Mouse (Mus musculus) brown adipose tissue, adult 24 weeks (tissue): ENCODE results near the gene Asic4. TPM values are rescaled to one million over a fixed set of nuclear protein-coding genes. Genes with fewer than 3 reads are reported as not detected.
A peak's percentile ranks its signal among the peaks of the same experiment; 100 is the strongest.

Experiments
- H3K27ac ChIP-seq: fragments of 200-500 bp; replicated peaks from 2 replicates; pipeline ENCODE4 v1.5.1; 2012; ENCODE audit warnings: low read depth, mild to moderate bottlenecking, low read length
- H3K4me1 ChIP-seq: fragments of 200-500 bp; 2 replicates; pipeline ENCODE4 v1.6.1; 2012; ENCODE audit warnings: low read length, mixed read lengths; ENCODE audit not compliant: control insufficient read depth, insufficient read depth, insufficient read length
- H3K4me3 ChIP-seq: fragments of 200-500 bp; 2 replicates; pipeline ENCODE4 v1.5.1; 2012; ENCODE audit warnings: low read depth, mild to moderate bottlenecking, low read length, moderate library complexity; ENCODE audit not compliant: insufficient read depth
- polyA plus RNA-seq: library from polyadenylated mRNA; stranded (reverse); fragments of >200 nt; gene quantifications from 2 replicates; pipeline ENCODE4 v1.2.4, GENCODE M21; 2012; ENCODE audit not compliant: missing spikeins, insufficient read depth, insufficient read length

The Asic4 gene
- polyA plus RNA-seq: not detected in 2 replicates

DNA sequence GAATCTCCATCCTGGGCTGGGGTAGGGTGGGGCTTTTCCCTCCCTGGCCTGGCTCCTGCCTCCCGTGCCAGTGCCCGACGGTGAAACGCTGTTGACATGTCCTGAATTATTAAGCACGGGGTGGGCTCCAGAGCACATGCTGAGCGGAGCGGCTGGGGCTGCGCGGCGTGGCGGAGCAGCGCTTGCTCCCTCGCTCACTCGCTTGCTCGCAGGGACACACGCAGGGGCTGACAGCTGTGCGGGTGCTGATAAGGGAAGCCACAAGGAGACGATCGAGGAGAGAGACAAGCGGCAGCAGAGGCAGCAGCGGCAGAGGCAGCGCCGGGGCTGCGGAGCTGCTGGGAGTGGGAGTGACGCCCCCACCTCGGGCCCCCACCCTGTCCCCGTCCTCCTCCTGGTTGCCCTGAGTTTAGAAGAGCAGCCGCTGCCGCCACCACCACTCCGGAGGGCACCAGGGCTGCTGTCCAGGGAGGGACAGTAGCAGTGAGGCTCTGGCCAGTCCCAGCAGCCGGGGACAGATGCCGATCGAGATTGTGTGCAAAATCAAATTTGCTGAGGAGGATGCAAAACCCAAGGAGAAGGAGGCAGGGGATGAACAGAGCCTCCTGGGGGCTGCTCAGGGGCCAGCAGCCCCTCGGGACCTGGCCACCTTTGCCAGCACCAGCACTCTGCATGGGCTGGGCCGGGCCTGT is at the start of gene Asic4:
Asic4 (plus strand) TSS at position 123 of the 692 bp plus-strand sequence.
- Histone ChIP-seq H3K4me1 (no peaks in the 10 kb centered on the region), H3K4me3 (no peak within 1 kb of the TSS), H3K27ac (no peak within 1 kb of the TSS)

DNA sequence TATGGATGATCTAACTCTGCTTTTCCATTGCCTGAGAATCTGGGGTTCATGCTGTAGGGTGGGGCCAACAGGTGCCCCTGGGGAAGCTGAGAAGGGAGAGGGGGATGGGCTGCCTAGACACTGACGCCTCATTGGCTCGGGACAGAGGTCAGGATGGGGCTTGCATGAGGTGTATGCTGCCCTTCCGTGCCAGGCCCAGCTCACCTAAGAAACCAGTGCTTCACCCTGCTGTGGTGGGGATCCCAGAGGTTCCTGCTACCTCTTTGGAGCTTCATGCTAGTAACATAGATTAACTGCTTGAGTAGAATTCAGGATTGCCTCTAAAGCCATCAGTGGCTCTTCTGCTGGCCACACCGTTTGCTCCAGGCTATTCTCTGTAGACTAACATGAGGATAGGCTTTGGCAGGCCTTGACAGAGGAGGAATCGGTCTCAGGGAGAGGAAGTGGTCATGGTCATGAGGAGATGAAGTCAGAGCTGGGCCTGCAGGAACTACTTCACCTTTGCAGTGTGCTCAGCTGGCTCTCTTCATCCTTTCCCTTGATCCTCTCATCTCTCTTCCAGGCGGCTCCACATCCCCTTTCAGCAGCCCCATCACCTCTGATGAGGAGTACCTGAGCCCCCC is 49.6 kb upstream of the Asic4 start:
- H3K27ac ChIP-seq: no peak overlapping the region
- peaks cover 7% of the 10 kb centered on the region for H3K4me1 ChIP-seq
- no peak overlapping the region for H3K4me3 ChIP-seq

DNA sequence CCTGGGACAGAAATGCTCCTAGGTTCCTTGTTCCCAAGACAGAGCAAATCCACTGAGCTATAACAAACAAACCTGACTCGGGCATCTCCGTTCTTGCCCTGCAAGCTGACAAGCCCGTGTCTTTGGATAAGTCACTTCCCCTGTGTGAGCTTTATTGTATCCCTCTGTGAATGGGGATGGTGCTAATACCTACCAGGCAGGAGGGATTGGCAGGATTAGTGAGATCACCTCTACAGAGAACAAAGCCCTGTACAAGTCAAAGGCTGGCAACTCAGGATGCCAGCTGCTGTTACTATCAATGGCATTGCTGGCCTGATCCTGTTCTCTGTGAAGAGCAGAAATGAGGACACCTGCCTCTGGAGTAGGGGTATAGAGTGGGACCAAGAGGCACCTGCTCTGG is 44.7 kb upstream of the Asic4 start:
- Histone ChIP-seq H3K4me3 (no peak overlapping the region), H3K4me1 (no peaks in the 10 kb centered on the region), H3K27ac (no peak overlapping the region)

DNA sequence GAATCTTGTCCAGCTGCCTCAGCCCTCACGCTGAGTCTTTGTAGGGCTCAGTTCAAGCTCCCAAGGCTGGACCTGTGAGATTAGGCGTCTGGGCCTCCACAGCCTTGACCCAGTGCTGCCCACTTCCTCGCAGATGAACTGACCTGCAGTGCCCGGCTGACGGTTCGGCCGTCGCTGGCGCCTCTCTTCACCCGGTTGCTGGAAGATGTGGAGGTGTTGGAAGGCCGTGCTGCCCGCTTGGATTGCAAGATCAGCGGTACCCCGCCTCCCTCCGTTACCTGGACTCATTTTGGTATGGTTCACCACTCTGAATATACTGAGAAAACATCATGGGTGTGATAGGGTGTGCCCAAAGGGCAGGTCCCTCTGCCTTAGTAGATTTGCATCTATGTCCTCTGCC is 44.1 kb upstream of the Asic4 start:
- Histone ChIP-seq H3K27ac (no peak overlapping the region), H3K4me1 (no peaks in the 10 kb centered on the region), H3K4me3 (no peak overlapping the region)

DNA sequence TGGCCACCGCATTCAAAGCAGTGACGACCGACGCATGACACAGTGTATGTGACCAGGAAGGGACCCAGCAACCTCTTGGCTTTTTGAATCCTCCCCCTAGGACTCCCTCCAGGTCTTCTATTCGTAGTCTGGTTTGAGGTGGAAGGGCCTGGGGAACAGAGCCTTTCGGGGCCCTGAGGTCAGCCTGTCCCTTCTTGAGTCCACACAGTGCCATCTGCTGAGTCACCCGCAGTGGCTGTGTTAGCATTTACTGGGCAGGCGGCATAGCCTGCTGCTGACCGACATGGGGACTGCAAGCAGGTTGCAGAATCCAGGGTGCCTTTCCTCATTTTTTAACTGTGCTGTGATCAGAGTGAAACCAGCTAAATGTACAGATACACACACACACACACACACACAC is 43.2 kb upstream of the Asic4 start:
- no peaks in the 10 kb centered on the region for H3K4me1 ChIP-seq
- H3K4me3 ChIP-seq: no peak overlapping the region
- H3K27ac ChIP-seq: no peak overlapping the region

DNA sequence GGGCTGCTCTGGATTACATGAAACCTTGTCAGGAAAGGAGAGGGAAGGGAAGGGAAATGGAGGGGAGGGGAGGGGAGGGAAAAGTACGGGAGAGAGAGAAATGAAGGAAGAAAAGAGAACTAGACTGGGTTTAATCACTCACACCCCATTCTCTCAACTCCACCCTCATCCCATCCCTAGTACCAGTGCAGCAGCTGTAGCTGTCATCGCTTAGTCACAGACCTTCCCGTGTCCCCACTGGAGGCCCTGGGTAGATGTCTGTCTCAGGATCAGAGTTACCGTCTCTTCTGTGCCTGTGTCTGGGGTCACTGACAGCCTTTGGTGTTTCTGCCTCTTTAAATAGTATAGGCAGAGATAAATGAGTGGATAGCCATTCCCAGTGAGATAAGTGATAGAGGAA is 42.0 kb upstream of the Asic4 start:
- H3K27ac ChIP-seq: no peak overlapping the region
- no peaks in the 10 kb centered on the region for H3K4me1 ChIP-seq
- H3K4me3 ChIP-seq: no peak overlapping the region

DNA sequence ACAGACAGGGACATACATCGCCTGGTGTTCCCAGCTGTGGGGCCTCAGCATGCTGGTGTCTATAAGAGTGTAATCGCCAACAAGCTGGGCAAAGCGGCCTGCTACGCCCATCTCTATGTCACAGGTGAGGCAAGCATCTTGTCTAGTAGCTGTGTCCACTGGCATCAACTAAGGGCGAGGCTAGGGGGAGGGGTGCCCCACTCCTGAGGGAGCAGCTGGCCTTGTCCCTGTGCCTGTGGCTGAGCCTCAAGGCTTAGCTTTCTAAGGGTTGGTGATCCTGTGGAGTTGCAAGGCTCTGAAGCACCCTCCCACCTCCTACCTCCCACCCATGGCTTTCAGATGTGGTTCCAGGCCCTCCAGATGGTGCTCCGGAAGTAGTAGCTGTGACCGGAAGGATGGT is 40.3 kb upstream of the Asic4 start:
- H3K27ac ChIP-seq: no peak overlapping the region
- no peak overlapping the region for H3K4me3 ChIP-seq
- no peaks in the 10 kb centered on the region for H3K4me1 ChIP-seq

DNA sequence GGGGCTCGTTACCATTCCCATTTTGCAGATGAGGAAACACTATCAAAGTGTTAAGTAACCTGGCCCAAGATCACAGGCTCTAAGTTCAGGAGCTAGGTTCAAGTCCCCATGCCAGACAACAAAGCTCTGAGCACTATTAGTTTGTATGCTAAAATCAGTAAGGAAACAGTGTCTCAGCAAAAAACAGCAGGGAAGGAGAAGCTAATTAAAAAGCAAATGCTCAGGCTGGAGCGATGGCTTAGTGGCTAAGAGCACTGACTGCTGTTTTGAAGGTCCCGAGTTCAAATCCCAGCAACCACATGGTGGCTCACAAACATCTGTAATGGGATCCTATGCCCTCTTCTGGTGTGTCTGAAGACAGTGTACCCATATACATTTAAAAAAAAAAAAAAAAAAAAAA is 38.0 kb upstream of the Asic4 start:
- H3K27ac ChIP-seq: no peak overlapping the region
- no peak overlapping the region for H3K4me3 ChIP-seq
- no peaks in the 10 kb centered on the region for H3K4me1 ChIP-seq

DNA sequence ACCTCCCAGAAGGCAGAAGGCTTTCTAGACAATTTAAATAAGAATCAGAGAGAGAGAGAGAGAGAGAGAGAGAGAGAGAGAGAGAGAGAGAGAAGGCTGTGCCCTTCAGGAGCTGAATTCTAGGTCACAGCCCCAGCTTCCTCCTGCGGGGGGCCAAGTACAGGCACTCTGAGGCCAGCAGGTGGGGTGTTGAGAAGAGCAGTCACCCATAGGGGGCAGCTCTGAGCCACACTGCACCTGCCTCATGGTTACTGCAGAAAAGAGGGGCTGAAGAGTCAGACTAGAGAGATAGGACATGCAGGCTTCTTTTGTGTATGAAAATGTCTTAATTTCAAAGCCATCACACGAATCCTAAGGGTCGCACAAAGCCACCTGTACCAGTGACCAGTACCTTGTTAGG is 36.5 kb upstream of the Asic4 start:
- Histone ChIP-seq H3K4me3 (no peak overlapping the region), H3K4me1 (no peaks in the 10 kb centered on the region), H3K27ac (no peak overlapping the region)

DNA sequence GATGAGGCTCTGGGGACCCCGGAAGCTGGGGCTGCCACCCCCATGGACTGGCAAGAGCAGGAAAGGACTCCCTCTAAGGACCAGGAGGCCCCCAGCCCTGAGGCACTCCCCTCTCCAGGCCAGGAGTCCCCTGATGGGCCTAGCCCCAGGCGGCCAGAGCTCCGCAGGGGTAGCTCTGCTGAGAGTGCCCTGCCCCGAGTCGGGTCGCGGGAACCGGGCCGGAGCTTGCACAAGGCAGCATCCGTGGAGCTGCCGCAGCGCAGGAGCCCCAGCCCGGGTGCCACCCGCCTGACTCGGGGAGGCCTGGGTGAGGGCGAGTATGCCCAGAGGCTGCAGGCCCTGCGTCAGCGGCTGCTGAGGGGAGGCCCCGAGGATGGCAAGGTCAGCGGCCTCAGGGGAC is 28.4 kb upstream of the Asic4 start:
- Histone ChIP-seq H3K4me1 (no peaks in the 10 kb centered on the region), H3K4me3 (no peak overlapping the region), H3K27ac (no peak overlapping the region)

DNA sequence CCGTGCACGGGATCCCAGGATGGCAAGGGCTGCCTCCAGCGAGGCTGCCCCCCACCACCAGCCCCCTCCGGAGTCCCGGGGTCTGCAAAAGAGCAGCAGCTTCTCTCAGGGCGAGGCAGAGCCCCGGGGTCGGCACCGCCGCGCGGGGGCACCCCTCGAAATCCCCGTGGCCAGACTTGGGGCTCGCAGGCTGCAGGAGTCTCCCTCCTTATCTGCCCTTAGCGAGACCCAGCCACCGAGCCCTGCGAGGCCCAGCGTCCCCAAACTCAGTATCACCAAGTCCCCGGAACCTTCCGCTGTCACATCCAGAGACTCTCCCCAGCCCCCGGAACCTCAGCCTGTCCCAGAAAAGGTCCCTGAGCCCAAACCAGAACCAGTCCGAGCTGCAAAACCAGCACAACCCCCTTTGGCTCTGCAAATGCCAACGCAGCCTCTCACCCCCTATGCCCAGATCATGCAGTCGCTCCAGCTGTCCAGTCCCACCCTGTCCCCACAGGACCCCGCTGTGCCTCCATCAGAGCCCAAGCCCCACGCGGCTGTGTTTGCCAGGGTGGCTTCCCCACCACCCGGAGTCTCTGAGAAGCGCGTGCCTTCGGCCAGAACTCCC is 27.9 kb upstream of the Asic4 start:
- Histone ChIP-seq H3K4me3 (peak overlapping the region; percentile 9; the same call in 1 of the 2 replicates), H3K27ac (no peak overlapping the region), H3K4me1 (no peaks in the 10 kb centered on the region)

DNA sequence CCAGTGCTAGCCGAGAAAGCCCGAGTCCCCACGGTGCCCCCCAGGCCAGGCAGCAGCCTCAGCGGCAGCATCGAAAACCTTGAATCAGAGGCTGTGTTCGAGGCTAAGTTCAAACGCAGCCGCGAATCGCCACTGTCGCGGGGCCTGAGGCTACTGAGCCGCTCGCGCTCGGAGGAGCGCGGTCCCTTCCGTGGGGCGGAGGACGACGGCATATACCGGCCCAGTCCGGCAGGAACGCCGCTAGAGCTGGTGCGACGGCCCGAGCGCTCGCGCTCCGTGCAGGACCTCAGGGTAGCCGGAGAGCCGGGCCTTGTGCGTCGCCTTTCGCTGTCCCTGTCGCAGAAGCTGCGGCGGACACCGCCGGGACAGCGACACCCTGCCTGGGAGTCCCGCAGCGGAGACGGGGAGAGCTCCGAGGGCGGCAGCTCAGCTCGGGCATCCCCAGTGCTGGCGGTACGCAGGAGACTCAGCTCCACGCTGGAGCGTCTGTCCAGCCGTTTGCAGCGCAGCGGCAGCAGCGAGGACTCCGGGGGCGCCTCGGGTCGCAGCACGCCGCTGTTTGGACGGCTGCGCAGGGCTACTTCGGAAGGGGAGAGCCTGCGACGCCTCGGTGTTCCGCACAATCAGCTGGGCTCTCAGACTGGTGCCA is 27.3 kb upstream of the Asic4 start:
- Histone ChIP-seq H3K4me3 (peak overlapping the region; percentile 9; the same call in 1 of the 2 replicates), H3K27ac (no peak overlapping the region)

DNA sequence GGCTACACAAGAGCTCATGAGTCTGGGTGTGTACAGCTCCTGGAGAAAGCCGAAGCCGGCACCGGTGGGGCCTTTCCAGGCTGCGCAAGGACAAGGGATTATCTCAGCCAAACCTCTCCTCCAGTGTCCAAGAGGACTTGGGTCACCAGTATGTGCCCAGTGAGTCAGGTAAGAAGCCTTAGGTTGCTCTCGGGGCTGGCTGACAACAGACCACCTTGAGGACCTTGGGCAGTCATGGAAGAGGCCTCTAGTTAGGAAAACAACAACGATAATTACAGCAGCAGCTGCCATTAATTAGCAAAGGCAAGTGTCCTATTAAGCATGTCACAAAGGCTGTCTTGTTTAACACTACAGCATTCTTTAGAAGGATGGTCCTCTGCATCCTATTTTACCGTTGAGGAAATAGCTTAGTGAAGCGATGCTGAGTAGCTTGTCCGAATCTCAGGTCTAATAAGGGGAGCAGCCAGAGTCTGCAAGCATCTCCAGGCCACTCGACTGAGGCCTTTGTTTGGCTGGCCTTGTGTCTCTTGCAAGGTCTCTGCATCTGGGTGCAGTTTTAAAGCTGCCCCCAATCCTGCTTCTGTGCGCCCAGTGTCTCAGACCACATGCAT is 26.4 kb upstream of the Asic4 start:
- Histone ChIP-seq H3K4me3 (no peak overlapping the region), H3K27ac (no peak overlapping the region), H3K4me1 (no peaks in the 10 kb centered on the region)

More for the DNA sequence above, 27.3 kb upstream of the Asic4 start:
- H3K4me1 ChIP-seq: no peaks in the 10 kb centered on the region

DNA sequence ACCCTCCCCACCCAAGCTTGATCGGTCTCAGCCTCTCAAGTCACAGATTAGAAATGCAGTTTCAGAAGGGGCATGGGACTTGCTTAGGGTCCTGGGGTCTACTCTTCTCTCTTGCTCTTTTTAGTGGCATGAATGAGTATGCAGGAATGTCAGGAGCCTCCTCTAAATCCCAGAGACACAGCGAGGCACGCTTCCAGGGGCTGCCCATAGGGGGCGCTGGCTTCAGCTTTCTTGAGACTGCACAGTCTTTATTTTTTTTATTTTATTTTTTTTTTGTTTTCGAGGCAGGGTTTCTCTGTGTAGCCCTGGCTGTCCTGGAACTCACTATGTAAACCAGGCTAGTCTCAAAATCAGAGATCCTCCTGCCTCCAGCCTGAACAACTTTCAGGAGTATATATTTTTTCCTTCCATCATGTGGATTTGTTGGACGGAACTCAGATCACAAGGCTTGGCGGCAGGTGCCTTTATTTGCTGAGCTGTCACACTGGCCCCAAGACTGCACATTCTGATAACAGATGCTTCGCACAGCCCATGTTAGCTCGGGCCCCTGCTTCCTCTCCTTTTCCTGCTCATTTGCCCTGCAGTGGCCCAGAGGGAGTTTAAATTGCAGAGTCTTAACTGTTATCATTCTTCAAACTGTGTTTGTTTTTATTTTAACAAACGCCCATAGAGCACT is 24.3 kb upstream of the Asic4 start:
- Histone ChIP-seq H3K4me3 (no peak overlapping the region), H3K4me1 (no peaks in the 10 kb centered on the region), H3K27ac (no peak overlapping the region)
